Mouse (Mus musculus): Measurements from ENCODE around the gene Rnasek.

Rnasek gene

DNA sequence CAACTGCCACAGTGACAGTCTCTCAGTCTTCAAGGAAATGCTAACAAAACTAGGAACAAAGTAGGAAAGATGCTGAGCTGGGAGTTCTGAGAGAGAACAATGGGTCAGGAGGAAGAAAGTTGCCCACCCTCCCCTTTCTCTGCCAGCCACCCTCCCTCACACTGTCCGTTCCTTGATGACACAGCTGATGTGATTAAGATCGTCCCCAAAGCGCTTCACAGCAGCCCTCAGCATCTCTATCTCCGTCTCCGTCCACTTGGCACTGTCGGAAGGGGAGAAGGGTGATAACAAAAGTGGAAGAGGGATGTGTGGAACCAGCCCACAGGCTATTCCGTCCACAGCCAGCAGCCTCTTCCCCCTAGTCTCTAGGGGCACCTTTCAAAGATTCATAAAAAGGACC is 2.9 kb downstream of the Rnasek start:
- no peak for DNase-seq (ENCODE audit: low spot score in 2 of 2)

DNA sequence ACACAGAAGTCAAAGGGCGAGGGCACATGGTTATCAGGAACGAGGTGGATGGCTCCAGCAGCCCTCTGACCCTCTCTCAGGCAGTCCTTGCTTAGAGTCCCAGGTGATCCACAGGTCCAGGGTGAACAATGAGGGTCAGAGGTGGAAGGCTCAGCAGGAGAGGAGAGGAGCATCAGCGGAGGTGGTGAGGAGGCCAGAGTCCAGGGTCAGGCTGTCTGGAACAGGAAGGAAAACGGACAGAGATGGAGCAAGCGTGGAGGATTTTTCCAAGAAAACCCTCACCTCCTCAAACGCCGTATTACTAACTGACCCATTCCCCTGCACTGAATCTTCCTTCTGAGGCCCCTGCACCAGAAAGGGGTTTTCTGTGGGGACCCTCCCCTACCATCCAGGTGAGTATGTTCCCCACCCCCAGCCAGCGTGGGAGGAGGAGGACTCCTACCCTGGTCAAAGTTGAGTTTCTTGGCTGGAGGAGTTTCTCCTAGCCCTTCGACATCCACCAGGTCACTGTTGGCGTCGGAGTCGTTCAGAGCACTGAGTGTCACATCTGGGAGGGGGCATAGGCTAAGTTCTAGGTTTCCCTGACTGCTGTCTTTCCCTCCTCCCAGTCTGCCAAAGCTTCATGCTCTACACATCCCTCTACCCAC is 4.3 kb downstream of the Rnasek start:
- no peak for DNase-seq (ENCODE audit: low spot score in 2 of 2)

DNA sequence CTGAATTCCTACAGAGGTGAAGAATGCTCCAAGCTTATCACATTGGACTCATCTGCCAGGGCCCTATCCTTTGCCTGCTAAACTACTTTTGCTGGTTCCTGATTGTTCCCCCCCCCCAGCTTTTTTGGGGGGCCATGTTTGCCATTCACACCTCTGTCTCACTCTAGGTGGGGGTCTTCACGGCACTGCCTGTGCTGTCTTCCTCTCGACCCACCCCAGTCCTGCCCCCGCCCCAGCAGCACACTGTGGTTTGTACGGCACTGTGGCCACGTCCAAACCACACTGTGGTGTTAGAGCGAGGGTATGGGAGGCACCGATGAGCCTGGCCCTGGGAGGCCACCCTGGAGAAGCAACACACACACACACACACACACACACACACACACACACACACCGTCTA is 5.1 kb downstream of the Rnasek start:
- DNase-seq (ENCODE audit: low spot score in 2 of 2), result no peak

DNA sequence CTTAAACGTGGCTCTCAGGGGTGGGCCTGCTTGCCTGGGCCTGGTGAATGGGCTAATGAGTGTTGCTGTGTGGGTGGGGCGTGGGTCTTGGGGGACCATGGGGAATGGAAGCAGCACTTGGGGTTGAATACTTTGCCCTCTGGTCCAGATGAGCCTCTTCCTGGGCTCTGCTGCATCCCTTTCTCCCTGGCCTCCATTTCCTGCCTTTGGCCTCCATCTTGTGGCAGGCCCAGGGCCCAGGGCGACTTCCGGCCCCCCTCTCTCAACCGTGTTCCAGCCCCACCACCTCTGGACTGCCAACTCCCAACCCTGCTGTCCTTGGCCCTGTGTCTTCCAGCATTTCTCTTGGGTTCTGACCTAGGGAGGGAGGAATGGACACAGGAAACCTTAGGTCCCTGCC is 5.6 kb downstream of the Rnasek start:
- DNase-seq (ENCODE audit: low spot score in 2 of 2), result no peak

DNA sequence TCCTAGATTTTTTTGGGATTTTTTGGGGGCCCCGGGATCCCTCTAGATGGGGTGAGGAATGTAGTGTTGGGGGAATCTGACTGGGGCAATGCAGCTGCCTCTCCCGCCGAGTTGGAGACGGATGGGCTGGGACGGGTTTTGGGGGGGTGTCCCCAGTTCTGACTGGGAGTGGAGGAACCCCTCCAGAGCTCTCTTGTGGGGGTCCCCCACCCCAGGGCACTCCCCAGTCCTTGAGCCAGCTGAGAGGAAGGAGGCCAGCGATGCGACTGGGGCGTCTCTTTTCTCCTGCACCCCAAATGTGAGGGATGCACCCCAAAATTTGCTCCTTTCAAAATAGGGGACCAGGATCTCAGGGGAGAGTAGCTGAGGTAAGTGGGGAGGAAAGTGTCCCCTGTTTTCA is 6.6 kb downstream of the Rnasek start:
- no peak for DNase-seq (ENCODE audit: low spot score in 2 of 2)

DNA sequence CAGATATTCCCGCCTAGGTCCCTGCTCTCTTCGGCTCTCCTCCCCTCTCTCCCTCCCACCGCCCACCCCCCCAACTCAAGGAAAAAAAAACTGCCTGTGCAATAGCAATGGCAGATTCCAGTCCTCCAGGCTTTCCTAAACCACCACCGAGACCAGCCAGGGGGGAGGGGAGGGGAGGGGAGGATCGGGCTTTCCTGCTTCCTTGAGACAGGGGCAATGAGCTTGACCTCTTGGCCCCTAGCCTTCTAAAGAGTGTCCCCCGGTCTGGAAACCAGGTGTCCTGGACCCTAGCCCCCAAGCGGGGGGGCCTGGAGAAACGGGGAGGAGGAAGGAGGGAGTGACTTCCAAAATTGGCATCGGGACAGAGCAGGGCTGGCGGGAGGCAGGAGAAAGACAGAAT is 7.1 kb downstream of the Rnasek start:
- DNase-seq (ENCODE audit: low spot score in 2 of 2), result no peak

DNA sequence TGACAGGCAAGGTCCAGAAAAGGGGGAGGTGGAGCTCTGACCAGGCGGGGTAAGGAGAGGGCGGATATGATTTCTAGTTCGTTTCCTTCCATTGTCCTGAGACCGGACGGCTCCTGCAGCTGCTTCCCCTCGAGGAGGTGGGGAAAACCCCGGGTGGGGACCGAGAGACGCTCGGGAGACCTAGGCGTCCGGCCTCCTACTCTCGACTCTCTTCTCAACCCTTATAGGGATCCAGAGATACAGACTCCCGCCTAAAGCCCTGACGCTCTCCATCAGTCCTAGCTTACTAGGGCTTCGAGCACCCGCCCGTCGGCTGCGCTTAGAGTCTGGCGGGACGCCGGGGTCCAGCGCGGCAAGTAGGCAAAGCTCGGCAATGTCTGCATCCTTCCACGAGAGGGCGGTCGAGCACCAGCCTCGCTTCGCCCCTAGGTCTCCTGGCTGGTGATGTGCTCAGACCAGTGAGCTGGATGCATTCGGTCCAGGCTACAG is 9.4 kb downstream of the Rnasek start:
- peak in 1 of 2 experiments; percentile 73 for DNase-seq (ENCODE audit: low spot score in 2 of 2)

DNA sequence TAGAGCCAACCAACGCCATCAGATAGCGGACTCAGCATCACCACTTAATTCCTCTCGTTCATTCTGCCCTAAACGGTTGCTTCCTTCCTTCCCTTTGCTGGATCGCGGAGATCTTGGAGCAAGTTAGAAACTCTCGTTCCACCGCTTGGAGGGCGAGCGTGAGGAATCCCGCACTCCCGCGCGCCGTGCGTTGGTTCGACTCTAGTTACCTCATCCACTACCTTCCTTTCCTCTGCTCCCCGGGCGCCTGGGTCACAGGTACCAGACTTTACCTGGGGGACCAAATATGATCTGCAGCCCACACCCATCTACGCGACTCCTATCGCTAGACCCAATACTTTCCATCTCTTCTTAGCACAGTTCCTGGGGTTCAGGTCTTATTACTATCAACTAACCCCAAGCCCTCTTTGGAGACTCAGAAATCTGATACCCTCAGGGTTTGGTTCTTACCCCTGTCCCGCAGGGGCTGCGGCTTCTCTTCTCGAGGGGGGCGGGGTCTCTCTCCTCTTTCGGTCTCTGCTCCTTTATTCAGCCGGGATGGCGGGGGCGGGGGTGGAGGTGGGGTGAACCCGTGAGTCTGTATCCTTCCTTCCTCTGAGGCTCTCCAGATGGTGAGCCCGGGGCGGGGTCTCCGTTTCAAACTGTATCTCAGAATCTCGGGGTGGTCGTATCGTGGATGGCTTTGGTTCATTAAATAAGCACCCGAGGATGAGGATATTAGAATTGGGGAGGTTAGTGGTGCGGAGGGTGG is 10.2 kb downstream of the Rnasek start, which contains the start of gene Bcl6b:
Gene Bcl6b, minus strand, starts transcription at position 539 of the 751 bp plus-strand sequence.
- DNase-seq (ENCODE audit: low spot score in 2 of 2), result no peak

DNA sequence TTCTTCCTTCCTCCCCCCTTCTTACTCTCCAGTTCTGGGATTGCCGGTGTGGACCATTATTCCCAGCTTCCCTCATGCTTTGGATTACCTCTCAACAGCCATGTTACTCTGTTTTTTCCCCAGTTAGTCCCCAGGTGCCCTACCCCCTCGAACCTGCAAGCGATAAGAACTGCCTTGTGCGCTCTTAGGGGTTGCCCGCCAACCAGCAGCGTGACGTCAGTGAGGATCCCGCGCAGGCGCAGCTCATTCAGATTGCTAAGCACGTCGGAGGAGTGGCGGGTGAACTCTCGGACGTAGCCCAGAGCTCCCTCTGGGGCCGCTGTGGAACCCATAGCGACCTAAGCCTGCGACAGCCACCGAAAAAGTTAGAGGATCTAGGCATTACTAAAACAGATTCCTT is 10.8 kb downstream of the Rnasek start:
- peak; percentile 80 to 81 for DNase-seq (ENCODE audit: low spot score in 2 of 2)

DNA sequence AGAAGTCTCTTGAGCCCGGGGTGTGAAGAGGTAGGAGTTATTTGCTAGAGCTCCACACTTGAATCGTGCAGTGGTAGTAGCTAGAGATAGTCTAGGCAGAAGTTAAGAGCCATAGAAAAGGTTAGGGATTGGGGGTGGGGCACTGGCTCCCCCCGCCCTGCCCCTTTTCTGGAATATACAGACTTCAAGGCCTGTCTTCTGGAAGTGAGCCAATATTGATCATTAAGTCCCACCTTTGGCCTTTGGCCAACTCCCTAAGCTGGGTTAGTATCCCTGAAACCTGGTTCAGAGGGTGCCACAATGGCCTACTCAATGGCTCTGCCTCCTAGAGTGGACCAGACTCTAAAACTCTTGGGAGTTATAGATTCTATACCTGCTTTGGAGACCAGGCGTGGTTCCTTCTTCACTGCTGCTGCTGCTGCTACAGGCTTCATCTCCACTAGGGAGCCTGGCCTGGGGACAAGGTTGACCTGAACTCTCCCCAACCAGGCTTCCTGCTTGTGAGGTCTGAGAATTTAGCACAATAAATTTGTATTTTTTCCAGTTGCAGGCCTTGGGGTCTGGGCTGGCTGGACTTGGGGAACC is 11.9 kb downstream of the Rnasek start:
- no peak for DNase-seq (ENCODE audit: low spot score in 2 of 2)

DNA sequence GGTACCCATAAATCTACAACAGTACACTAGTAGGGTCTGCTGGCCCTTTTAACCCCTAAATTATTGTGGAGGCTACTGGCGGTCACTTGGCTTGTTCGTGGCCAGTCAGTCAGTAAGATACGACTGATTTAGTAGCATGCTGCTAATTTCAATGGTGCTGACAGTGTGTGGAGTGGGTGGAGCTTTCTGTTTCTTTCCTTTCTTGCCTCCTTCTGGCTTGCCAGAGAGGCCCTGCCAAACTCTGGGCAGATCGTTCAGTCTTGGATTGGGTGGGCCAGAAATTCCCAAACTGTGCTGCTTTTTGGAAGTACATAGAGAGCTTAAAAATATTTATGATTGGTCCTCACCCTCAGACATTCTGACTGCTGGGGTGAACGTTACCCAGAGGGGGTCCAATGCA is 12.5 kb downstream of the Rnasek start:
- DNase-seq (ENCODE audit: low spot score in 2 of 2), result peak in 1 of 2 experiments; percentile 72

DNA sequence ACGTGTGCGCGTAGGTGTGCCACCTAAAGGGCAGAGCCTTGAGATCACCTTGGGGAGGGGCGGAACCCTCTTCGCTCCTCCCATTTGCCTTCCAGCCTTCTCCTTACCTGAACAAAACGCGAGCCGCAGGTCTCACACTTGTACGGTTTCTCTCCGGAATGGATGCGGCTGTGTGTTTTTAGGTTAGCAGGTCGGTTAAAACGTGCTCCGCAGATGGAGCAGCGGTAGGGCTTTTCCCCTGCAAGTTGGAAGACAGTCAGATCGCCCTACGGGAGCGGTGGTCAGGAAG is 13.1 kb downstream of the Rnasek start:
- DNase-seq (ENCODE audit: low spot score in 2 of 2), result no peak

DNA sequence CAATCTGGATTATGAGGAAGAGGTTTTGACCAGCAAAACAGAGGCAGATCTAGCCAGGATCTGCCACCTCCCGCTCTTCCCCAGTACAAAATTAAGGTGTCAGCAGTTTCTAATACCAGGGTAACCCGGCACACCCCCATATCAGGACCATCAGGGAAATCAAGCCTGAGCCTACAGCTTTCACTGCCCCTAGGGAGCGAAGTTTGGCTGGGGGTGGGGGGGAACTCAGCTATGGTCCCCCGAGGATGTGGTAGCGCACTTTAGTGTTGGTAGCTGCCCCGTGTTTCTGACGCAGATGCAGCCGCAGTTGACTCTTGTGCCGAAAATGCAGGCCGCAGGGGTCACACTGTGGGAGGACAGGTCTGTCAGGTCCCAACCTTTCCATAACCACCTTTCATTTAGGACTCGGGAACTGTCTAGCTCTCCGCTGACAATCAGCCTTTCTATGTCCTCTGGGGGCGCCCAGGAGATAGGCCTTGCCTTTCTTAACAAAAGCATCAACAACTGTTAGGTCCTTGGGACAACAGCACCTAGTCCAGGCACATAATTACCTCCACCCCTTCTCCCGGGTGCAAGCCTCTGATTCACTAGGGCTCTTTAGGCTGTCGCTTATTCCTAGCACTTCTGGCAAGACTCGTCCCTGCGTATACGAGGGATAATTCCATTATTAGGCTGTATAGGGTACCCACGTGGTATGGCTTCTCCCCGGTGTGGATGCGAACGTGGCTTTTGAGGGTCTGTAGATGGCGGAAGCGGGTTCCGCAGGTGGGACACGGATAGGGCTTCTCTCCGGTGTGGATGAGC is 13.6 kb downstream of the Rnasek start:
- no peak for DNase-seq (ENCODE audit: low spot score in 2 of 2)

DNA sequence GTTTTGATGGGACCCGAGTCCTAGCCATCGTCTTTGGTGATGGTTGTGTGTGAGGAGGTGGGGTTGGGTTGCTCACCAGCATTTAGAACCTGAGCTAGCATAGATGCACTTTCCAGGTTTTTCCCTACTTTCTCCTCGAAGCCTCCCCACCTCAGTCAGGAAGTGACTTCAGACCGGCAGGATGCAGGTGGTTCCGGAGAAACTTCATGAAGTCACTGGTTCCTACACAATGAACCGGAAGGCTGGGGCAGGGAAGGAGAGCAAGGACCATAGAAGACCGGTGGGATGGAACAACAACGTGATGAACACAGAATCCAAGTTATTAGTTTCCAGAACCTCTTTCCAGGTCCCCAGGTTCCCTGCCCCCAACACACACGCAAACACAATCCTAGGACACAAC is 15.9 kb downstream of the Rnasek start:
- DNase-seq (ENCODE audit: low spot score in 2 of 2), result no peak

DNA sequence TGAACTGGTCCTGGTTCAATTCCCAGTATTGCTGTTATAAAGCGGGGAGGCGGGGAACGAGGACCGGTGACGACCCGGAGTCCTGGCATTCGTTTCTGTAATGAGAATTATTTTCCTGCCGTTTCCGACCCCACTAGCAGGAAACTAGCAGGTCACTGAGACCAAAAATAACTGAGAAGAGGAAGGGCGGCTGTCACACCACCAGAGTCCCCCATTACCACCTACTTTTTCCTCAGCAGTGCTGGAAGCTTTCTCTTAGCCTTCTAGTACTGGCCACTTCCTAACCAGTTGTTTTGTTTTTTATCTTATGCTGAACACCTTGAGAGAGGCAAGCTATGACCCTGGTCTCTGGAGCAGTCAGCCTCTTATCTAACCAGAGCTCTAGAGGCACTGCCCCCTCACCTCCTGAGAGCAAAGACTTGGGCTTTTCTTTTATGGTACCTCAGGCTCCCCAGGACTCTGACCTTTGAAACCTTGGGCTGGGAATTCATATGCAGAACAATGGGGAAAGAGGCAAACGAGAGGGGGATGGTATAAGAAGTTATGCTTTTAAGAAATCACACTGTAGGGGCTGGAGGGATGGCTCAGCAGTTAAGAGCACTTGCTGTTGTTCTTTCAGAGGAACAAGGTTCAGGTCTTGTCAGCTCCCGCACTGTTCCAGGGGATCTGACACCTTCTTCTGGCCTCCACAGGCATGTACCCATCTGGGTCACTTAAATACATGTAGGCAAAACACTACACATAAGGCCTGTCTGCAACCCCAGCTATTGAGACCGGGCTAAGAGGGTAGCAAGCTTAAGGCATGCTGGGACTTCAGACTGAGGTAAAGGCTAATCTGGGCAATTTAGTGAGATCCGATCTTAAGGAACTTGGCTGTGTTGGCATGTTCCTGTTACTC is 17.8 kb downstream of the Rnasek start:
- DNase-seq (ENCODE audit: low spot score in 2 of 2), result no peak

DNA sequence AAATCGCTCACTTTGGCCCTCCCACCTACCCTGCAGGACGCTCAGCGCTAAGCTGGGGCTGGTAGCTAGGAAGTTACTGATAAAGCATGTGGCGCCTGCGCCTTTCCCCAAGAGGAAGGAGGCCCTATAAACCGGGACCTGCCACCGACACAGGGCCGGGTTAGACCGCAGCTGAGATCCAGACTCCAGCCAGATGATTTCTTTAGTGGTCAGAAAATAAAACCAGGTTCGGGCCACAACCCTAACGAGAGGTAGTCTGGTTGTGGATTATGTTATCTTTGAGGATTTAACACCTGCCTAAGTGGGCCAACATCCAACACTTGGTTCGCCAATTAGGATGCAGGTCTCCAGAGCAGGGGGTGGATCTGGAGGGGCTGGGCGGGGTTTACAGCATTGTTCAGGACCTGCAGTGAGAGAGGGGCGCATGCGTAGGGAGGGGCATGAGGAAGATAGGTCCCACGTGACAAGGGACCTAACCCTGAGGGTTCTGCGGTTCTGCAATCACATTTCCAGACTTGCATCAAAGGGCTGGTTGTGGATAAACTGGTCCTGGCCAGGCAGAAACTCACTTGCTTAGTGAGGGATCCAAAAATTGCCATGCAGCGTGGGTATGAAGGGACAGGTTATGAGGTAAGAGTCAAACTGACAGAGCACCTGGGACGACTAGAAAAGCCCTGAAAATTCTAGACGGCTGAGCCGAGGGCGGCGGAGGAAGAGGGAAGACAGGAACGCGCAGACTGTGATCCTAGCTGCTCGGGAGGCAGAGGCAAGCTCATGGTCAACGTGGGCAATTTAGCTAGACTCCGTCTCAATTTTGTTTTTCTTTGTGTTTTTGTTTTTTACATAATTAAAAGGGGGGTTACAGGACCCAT is 18.7 kb downstream of the Rnasek start, which contains the start of gene Slc16a13:
Gene Slc16a13, minus strand, starts transcription at position 334 of the 872 bp plus-strand sequence.
- peak; percentile 93 to 95 for DNase-seq (ENCODE audit: low spot score in 2 of 2)

DNA sequence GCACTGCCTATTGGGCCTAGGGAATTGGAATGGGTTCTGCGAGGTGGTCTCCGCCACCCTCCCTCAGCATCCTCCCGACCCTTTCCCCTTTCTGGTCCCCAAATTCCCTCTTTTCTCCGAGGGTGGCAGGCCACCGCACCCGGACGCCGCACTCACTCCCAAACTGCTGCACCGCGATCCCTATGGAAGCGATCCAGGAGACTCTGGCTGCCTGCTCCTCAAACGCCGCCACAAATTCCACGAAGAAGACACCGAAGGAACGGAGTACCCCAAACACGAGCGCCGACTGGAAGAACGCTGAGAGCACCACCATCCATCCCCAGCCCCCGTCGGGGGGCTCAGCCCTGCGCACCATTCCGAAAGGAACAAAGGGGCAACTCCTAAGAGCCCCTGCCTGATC is 19.3 kb downstream of the Rnasek start:
- DNase-seq (ENCODE audit: low spot score in 2 of 2), result no peak

DNA sequence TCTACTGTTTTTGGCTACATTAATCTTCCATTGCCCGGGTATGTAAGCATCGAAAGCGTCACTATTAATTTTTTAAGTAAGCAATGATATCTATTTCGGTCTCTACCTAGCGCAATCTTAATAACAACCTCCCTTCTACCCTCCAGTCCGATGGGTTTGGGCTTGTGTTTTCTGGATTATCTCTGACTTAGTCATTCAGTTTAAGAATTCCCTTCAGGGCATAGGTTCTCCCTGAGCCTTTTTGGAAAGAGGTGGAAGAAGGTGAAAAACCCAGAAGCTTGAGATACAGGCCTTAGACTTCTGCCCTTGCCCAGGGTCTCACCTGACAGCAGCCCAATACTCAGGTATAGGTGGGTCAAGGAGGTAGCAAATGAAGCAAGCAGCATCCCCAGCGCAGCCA is 19.8 kb downstream of the Rnasek start:
- no peak for DNase-seq (ENCODE audit: low spot score in 2 of 2)

DNA sequence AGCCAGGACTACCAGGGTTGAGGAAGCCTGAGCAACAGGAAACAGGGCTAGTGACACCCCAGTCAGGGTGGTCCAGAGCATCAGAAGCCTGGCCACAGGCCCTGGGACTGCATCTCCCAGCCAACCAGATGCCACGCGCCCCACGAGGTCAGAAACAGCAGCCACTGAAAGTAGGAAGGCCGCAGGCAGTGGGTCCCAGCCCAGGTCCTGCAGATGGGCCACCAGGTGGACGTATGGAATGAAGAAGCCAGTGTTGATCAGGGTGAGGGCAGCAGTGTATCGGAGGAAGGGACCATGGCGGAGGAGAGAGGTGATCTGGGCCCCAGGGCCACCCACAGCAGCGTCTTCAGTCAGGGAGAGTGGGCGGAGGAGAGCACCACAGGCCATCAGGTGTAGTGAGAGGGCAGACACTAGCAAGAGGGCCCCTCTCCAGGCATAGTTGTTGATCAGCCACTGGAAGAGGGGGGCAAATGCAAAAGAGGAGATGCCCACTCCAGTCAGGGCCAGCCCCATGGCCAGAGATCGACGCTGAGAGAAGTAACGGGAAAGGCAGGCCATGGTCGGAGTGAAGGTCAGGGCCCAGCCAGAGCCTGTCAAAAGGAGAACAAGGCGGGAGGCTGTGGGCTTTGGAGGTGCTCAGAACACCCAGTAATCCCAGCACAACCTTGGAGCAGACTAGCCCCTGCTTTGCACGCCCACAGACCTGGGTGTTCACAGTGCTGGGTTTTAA is 20.7 kb downstream of the Rnasek start:
- no peak for DNase-seq (ENCODE audit: low spot score in 2 of 2)

DNA sequence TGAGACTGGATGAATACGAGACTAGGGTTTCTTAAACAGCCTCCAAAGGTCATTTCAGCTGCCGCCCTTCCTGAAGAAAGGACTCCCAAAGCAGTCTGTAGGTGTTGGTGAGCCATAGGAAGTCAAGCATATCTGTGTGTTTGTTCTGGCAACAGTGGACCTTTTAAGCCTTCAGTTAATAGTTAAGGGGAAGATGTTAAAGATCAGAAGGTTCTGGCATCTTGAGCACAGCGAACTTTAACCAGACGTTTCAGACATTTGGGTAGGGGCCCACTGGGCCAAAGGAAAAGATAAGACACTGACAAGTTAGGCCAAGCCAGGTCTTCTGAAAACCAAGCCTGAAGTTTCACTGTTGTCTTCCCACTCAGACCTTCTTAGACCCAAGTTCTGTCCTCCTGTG is 21.6 kb downstream of the Rnasek start:
- DNase-seq (ENCODE audit: low spot score in 2 of 2), result no peak
